Mouse (Mus musculus): ENCODE data around the gene Galnt18.

Galnt18 gene

DNA sequence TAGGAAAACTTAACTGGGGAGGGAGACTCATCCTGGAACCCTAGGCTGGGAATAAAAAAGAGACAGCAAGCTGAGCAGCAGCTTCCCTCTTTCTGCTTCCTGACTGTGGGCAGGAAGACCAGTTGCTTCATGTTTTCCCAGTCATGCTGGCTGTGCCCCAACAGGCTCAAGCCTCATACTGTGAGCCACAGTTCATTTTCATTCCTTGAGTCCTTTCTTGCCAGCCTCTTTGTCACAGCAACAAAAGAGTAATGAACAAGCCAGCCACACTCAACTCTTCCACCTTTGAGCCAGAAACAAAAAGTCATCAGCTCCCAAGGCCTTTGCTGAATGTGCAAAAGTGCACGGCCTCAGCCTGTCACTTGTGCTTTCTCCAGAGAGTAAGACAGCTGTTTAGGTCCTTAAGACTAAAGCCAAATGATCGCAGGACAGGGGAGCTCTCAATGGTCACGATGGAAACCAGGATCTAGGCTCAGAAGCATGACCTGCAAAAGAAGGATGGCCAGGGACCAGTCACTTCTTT is 292.9 kb downstream of the Galnt18 start:
- no peak for DNase-seq (ENCODE audit: low read depth, low spot score)

DNA sequence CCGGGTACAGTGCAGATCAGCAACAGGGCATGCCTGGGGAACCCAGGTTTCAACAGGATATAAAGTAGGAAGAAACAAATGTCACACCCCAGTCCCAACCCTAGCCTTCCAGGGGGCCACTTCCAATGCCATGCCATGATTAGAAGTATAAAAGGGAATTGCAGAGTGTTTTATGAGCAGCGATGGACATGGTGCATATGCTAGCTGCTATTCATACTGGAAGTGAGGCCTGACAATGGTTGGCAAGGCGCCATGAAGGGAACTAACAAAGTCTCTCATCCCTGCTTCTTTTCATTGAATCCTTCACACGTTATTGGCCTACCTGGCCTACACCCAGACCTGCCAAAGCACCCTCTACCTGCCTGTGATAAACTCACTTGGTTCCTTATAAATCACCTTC is 295.9 kb downstream of the Galnt18 start:
- DNase-seq (ENCODE audit: low read depth, low spot score) = no peak

DNA sequence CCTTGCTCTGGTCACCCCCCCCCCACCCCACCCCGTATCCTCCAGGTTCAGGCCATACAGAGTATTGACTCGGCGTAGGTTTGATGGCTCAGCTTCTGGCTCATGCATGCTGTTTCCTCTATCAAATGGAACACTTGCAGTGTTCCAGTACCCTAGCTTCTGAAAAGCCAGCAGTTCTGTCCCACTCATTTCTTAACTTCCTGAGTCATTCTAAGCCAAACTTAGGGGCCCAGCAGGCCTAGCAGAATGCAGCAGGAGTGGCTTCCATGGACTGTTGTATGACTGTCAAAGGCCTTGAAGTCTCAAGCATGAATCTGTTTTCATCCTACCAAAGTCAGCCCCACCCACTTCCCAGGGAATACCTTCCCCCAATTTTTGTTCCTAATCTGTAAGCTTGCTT is 296.5 kb downstream of the Galnt18 start:
- DNase-seq (ENCODE audit: low read depth, low spot score) = no peak

DNA sequence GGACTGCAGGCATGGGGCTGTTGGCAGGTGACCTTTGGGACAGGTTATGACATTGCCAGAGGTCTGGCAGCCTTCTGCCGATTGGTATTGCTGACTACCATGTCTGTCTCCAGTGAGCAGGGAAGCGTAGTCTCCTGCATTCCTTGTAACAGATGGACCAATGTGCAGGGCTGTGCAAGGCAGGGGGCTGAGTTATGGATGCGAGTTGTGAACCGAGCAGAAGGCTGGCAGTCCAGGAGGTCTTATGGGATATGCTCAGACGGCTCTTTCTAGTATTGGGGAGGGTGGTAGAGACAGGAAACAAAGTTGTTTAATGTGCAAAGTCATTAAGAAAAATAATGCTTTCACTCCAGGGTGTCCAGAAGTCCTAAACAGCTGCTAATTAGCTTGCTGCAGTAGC is 312.1 kb downstream of the Galnt18 start:
- no peak for DNase-seq (ENCODE audit: low read depth, low spot score)

DNA sequence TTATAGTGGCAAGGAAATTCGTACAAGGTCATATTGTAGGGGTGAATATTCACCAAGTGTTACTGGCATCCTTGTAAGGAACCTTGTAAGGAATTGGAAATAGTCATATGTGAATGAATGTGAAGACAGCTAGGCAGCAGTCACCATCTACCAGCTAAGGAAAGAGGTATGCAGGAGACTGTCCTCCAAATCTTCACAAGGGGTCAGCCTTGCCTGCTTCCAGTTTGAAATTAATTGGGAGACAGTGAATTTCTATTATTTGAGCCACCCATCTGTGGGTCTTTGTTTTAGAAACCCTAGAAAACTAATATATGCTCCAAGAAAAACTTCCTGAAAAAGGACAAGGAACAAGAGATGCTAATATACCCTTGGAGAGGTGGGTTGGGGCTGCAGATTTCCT is 313.1 kb downstream of the Galnt18 start:
- no peak for DNase-seq (ENCODE audit: low read depth, low spot score)

DNA sequence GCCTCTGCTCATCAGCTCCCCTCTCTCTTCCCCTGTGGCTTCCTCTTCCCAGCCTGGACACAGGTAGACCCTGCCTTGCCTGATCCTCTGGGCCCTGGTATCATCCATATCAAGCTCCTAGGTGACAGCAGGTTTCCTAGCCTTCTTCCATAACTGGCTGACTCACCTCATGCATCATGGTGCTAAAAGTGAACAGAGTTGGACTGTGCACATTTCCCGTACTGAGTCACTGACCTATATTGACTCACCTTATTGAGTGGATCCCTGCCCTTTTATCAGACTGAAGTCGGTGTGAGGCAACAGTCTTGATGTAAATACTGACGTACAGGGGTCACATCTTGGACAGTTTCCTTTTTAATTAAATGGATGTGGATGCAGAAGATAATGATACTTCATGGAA is 313.7 kb downstream of the Galnt18 start:
- DNase-seq (ENCODE audit: low read depth, low spot score) = no peak

DNA sequence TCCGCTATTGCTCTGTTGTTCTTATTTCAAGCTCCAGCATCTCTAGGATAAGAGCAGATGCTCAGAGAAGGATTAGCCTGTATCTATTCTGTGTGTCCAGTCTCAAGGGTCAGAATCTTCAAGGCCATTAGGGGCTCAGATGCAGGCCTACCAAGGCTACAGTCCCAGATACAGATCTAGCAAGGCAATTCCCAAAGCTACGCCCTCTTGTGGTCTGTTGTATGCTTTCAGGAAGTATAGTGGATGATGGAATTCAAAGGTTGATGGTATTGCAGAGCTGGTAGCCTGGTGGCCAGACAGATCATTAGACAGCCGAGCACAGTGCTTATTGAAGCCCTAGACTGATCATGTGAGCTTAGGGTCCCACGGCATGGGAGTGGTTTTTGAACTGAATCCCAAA is 320.1 kb downstream of the Galnt18 start:
- DNase-seq (ENCODE audit: low read depth, low spot score) = no peak

DNA sequence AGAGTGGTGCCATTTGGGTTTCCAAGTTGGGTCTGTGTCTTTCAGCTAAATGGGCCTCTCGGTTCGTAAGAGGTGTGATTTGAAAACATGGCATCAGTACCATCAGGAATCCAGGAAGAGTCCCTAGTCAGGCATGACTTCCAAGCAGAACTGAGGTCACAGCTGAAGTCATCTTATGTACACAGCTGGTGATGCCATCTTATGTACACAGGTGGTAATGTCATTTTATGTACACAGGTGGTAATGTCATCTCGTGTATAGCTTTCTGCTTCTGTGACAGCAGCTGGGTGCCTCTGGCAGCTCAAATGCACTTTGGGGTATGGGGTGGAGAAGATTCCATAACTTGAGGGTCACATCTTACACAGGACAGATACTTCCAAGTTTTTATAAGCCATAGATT is 323.8 kb downstream of the Galnt18 start:
- peak; percentile 19 for DNase-seq (ENCODE audit: low read depth, low spot score)

DNA sequence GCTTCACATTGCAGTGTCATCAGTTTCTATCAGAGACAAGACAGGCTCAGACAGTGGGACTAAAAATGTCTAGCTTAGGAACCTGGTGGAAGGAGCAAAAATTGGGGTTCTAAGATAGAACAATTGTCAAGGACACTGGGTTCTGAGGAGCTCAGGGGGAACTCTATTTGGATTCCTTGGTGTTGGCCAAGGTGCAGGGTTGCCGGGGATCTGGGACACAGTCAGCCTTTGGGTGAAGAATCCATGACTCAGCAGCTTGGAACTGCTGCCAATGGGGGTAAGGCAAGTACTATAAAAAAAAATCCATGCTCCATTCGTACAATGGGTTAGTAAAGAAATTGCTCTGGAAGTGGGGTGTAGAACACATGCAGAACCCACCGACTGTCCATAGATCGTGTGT is 324.2 kb downstream of the Galnt18 start:
- DNase-seq (ENCODE audit: low read depth, low spot score) = no peak

DNA sequence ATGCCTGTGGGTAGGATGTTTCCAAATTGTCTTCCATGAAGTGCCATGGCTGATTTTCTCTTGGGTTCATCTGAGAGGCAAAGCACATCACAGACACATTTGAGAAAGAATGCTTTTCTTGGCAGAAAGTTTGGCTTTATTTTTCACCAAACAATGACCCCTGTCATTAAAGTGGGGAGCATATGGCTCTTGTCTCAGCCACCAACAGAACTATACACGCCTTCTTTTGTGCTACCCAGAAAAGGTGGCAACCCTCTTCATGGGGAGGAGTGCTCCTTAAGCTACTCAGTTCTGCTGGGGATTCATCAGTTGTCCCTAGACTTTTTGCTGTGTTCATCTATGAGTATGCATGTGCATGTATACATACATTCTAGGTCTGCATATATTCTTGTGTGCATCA is 327.8 kb downstream of the Galnt18 start:
- no peak for DNase-seq (ENCODE audit: low read depth, low spot score)

DNA sequence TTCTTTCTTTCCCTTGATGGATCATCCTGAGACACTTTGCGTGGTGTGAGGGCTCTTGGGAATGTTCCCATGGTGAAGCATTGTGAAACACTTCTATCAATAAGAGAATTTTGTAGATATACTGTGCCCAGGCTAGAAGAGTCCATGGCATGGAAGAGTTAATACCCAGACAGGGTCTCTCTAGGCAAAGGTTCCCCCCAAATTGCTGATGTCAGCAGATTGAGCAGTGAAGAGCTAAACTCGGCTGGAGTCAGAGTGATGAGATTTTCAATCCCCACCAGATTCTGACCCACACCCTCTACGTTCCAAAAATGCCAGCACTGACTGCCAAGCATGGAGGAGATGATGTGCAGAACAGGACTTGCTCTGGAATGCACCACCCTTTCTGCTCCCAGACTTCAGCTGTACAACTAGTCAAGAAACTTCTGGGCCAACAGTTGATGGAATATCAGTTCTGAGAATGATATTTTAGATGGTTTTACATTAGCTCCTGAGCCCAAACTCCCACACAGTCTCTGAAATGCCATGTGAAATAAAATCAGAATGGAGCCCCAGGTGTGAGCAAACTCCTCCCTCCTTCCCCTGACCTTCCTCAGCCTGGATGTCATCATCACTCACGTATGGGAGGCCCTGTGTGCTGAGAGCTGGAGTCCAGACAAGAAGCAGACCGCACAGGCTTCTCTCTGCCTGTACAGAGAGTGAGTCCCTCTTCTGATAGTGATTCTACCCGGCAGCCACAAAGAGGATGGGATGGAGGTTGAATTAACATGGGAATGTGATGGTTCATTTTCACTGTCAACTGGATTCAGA is 329.3 kb downstream of the Galnt18 start:
- no peak for DNase-seq (ENCODE audit: low read depth, low spot score)

DNA sequence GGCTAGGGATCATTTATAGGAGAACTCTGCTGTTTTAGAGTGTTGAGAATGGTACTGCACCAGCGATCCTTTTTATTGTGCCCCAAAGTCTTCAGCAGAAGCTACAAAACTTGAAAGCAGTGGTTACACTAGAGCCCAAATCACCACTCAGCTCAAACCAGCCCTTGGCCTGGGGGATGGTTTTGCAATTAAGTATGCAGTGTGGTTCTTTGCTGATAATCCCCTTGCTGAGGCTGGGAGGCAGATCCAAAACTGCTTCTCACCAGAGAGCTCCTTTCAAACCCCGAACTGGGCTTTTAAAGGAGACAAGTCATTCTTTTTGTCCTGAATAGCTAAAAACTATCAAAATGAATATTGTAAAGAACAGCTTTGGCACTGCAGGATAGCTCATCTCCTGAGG is 346.6 kb downstream of the Galnt18 start:
- DNase-seq (ENCODE audit: low read depth, low spot score) = no peak

DNA sequence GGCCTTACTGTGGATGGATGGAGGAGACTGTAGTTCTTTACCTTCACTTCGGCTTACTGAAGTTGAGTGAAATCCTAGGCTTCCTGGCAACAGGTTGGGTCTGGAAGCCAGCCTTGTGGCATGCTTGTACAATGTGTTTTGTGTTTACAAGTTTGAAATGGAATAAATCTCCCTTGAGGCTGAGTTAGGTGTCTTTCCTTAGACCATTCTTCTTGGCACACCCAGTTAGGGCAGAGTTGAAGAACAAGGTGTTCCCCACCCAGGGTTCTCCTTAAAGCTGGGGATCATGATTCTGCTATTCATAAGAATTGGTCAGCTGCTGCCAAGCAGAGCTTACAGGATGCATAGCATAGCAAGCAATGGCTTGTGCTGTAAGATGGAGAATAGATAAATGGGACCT is 352.4 kb downstream of the Galnt18 start:
- no peak for DNase-seq (ENCODE audit: low read depth, low spot score)

Data from mesoderm, embryonic 11.5 days (tissue).